Mouse (Mus musculus) stomach, postnatal 0 days (tissue): ENCODE measurements around the gene Hdhd5.

ENCODE experiments used
- CTCF ChIP-seq: IDR thresholded peaks from 2 replicates; pipeline ENCODE4 v1.5.1; 2016; ENCODE audit warnings: antibody characterized with exemption, low read depth, mild to moderate bottlenecking, moderate library complexity
- EP300 ChIP-seq: optimal IDR thresholded peaks from 2 replicates; pipeline ENCODE3; 2016; ENCODE audit warnings: antibody characterized with exemption

DNA sequence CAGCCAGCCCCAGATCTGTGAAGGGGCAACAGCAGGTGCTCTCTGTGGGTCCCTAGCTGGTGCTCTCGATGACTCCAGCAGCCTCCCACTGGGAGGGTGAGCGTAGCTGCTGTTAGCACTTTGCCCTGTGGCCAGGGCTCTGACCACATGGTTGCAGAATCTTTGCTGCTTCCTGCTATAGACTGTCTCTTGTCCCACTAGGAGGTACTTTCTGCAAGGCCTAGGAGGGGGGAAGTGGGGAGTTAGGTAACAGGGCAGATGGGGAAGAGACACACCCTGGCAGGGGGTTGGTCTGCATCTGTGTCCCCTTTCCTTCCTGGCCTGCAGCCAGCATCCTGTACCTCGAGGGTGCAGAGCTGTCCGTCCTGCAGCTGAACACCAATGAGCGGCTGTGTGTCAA lies 57.7 kb downstream of the Hdhd5 start:
- TF ChIP-seq CTCF (no peak), EP300 (no peak)
